Mouse (Mus musculus): ENCODE measurements at regions not wholly inside any gene's neighbourhood (a gene's known extent, or its start where the extent isn't known, plus 50 kb on each side); places are given as distances from the start of the nearest gene placed in this dataset.

DNA sequence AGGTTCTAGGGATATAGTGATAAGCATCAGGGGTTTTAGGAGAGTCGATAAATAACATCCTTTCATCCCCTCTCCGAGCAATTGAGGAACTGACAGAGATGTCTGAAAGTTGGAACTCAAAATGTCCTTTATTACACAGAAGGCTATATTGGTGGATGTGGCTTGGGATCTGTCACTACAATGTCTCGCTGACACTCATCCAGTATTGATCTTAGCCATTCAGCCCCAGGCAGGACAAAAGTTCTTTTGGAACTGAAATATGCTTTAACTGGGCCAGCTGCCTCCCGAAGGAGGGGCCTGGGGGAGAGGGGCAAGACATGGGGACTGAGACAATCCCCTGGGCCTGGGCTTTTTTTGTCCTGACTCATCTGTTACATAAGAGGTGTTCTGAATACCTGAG is 85.2 kb upstream of the Atp6ap2 start:
- TF ChIP-seq CTCF (IDR thresholded peaks at IDR 0.05) (no peak), EP300 (IDR thresholded peaks at IDR 0.05) (no peak)
